Mouse (Mus musculus) T-helper 2 cell (primary cell): Measurements from ENCODE around the gene Tmem117.

Experiments
- in situ Hi-C: fragments of 300-600 bp; cut with MboI, MseI; formaldehyde crosslinking; loops from one replicate; pipeline ENCODE4 v1.15.1; 2025; ENCODE audit warnings: high pct_unique_total_duplicates

The Tmem117 gene

GRCm38 (mm10) chr15:95005121-95005824 lies 376.2 kb downstream of the Tmem117 start:
- in situ Hi-C loops, result no loop called here

GRCm38 (mm10) chr15:95022251-95022650 lies 393.2 kb downstream of the Tmem117 start:
- in situ Hi-C loops, result loop anchor here (10.0 kb wide), 1 partner anchor 293 kb away; no protein-coding TSS in a partner anchor

- in situ Hi-C loops, result loop anchor here (10.0 kb wide), 1 partner anchor 290 kb away; no protein-coding TSS in a partner anchor
Observed at GRCm38 (mm10) chr15:95024401-95024800, 395.4 kb downstream of the Tmem117 start.

GRCm38 (mm10) chr15:95028862-95029486 lies 399.9 kb downstream of the Tmem117 start:
- in situ Hi-C loops, result loop anchor here (10.0 kb wide), 1 partner anchor 286 kb away; no protein-coding TSS in a partner anchor

- in situ Hi-C loops, result loop anchor here (10.0 kb wide), 1 partner anchor 285 kb away; no protein-coding TSS in a partner anchor
Observed at GRCm38 (mm10) chr15:95029487-95029875, 400.4 kb downstream of the Tmem117 start.

GRCm38 (mm10) chr15:95042437-95042836 lies 413.4 kb downstream of the Tmem117 start:
- in situ Hi-C loops, result no loop called here

GRCm38 (mm10) chr15:95044011-95044410 lies 415.0 kb downstream of the Tmem117 start:
- in situ Hi-C loops, result no loop called here

- in situ Hi-C loops, result no loop called here
Observed at GRCm38 (mm10) chr15:95047486-95047885, 418.5 kb downstream of the Tmem117 start.

GRCm38 (mm10) chr15:95049171-95049729 lies 420.2 kb downstream of the Tmem117 start:
- in situ Hi-C loops, result no loop called here

GRCm38 (mm10) chr15:95055081-95055650 lies 426.1 kb downstream of the Tmem117 start:
- in situ Hi-C loops, result no loop called here

GRCm38 (mm10) chr15:95068023-95068422 lies 439.0 kb downstream of the Tmem117 start:
- in situ Hi-C loops, result no loop called here

GRCm38 (mm10) chr15:95068799-95069198 lies 439.8 kb downstream of the Tmem117 start:
- in situ Hi-C loops, result no loop called here

- in situ Hi-C loops, result loop anchor here (10.0 kb wide), 1 partner anchor 856 kb away; no protein-coding TSS in a partner anchor
Observed at GRCm38 (mm10) chr15:95070881-95071280, 441.8 kb downstream of the Tmem117 start.

- in situ Hi-C loops, result loop anchor here (10.0 kb wide), 1 partner anchor 861 kb away; no protein-coding TSS in a partner anchor
Observed at GRCm38 (mm10) chr15:95075356-95075755, 446.3 kb downstream of the Tmem117 start.

GRCm38 (mm10) chr15:95081654-95082053 lies 452.6 kb downstream of the Tmem117 start:
- in situ Hi-C loops, result no loop called here

- in situ Hi-C loops, result no loop called here
Observed at GRCm38 (mm10) chr15:95085962-95086361, 456.9 kb downstream of the Tmem117 start.

GRCm38 (mm10) chr15:95100133-95100532 lies 471.1 kb downstream of the Tmem117 start:
- in situ Hi-C loops, result no loop called here

GRCm38 (mm10) chr15:95101522-95101921 lies 472.5 kb downstream of the Tmem117 start:
- in situ Hi-C loops, result no loop called here

- in situ Hi-C loops, result no loop called here
Observed at GRCm38 (mm10) chr15:95107246-95107809, 478.3 kb downstream of the Tmem117 start.

GRCm38 (mm10) chr15:95108626-95109025 lies 479.6 kb downstream of the Tmem117 start:
- in situ Hi-C loops, result no loop called here

GRCm38 (mm10) chr15:95131401-95131800 lies 502.4 kb downstream of the Tmem117 start:
- in situ Hi-C loops, result no loop called here
